Mouse (Mus musculus) stomach, postnatal 0 days (tissue): Measurements from ENCODE around the gene Sstr2.

Source experiments
- CTCF ChIP-seq: IDR thresholded peaks from 2 replicates; pipeline ENCODE4 v1.5.1; 2016; ENCODE audit warnings: antibody characterized with exemption, low read depth, mild to moderate bottlenecking, moderate library complexity
- EP300 ChIP-seq: optimal IDR thresholded peaks from 2 replicates; pipeline ENCODE3; 2016; ENCODE audit warnings: antibody characterized with exemption

DNA sequence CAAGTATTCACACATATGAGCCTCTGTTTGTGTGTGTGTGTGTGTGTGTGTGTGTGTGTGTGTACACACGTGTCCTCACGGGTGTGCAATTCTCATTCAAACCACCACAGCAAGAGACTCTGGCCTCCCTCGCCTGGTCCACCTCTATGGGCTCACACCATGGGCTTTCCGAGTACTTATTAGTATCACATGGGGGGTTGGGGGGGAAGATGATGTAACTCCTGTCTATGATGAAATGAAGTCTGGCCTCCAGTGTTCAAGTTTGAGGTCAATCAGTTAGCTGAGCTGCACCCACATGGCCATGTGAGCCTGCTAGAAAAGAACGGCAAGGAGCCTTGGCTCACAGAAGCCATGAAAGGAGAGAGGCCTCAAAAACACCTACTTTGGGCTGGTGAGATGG is 14.3 kb downstream of the Sstr2 start:
- TF ChIP-seq CTCF, result no peak
- TF ChIP-seq EP300, result no peak
